Mouse (Mus musculus) spleen, adult 2 months (tissue): ENCODE data around the gene Ppargc1a.

Experiments used
- CTCF ChIP-seq: fragments of 200-500 bp; IDR thresholded peaks from 2 replicates; pipeline ENCODE4 v1.5.1; 2011; ENCODE audit warnings: mild to moderate bottlenecking, inconsistent platforms; ENCODE audit not compliant: insufficient read depth, insufficient read length, insufficient replicate concordance; ENCODE audit errors: extremely low read depth
- POLR2A ChIP-seq: fragments of 200-500 bp; IDR thresholded peaks from 2 replicates; pipeline ENCODE4 v1.6.1; 2011; ENCODE audit warnings: low read depth, low read length, inconsistent platforms

GRCm38 (mm10) chr5:51591537-51592154, 24.1 kb upstream of the Ppargc1a start:
- TF ChIP-seq CTCF: no peak
- no peak for TF ChIP-seq POLR2A
